Mouse (Mus musculus): Measurements from ENCODE around the gene Ldah. TPM values are rescaled to one million over a fixed set of nuclear protein-coding genes. Genes with fewer than 3 reads are reported as not detected.
A peak's percentile ranks its signal among the peaks of the same experiment; 100 is the strongest.

The Ldah gene
- polyA plus RNA-seq, 1 experiment from 2014 or later: 65.9 TPM

GRCm38 (mm10) chr12:8291157-8291853 is 83.4 kb downstream of the Ldah start:
- no peak overlapping the region for H3K4me3 ChIP-seq (ENCODE audit: low read depth, low read length)
- no peaks in the 10 kb centered on the region for H3K36me3 ChIP-seq (ENCODE audit: control insufficient read depth, insufficient read depth, low read length)
- H3K4me1 ChIP-seq (replicated peaks; ENCODE audit: control insufficient read depth, insufficient read depth, low read length): 0 out of 2 replicates have a peak, but pooled peaks cover 1% of the 10 kb centered on the region
- 0 out of 2 replicates have a peak, but pooled peaks have one; percentile 34 for ATAC-seq (replicated peaks; ENCODE audit: low FRiP score)
- H3K4me2 ChIP-seq (ENCODE audit: low read depth, low read length, severe bottlenecking): no peak overlapping the region
- peak; percentile 53 for DNase-seq (ENCODE audit: low spot score)
- no peaks in the 10 kb centered on the region; the same call in 1 of the 2 replicates for H3K9me3 ChIP-seq (ENCODE audit: control insufficient read depth, low read length)
- 61% methylated on average over 15 of the region's 15 CpGs for WGBS
- no peak overlapping the region for H3K9ac ChIP-seq (ENCODE audit: low read length)
- H3K27me3 ChIP-seq (ENCODE audit: control insufficient read depth, insufficient read depth, low read length): peaks cover 9% of the 10 kb centered on the region
- H3K27ac ChIP-seq (ENCODE audit: low read depth, low read length): no peak overlapping the region

DNA sequence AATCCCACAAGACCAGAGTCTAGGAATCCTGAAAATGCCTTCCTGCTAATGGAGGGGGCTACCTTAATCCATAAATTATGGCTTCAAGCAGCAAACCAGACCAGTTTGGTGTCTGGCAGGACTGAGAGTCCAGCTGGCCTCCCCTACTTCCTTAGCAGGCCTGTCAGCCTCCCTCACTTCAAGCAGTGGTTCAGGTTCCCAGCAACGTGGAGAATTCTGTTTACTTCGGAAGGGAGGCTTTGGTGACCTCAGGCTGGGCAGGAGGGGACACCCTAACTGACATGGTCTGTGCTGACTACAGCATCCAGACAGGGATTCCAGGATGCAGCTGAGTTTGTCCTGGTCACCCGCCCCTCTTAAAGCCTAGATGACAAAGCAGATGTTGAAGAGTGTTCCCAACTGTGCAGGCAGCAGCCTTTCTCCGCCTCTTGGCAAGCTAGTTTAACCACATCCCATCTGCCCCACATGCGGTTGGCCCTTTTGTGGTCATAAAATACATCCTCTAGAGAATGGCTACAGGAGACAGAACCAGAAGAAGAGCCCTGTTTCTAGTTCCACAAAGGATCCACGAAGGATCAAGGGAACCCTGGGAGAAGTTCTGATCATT is 87.5 kb downstream of the Ldah start:
- DNase-seq (ENCODE audit: low spot score): peak; percentile 41

GRCm38 (mm10) chr12:8296154-8296553 is 88.2 kb downstream of the Ldah start:
- Histone ChIP-seq H3K4me1 (replicated peaks; ENCODE audit: control insufficient read depth, insufficient read depth, low read length) (peaks cover 7% of the 10 kb centered on the region; the same call in 1 of the 2 replicates), H3K9me3 (ENCODE audit: control insufficient read depth, low read length) (no peaks in the 10 kb centered on the region), H3K27me3 (ENCODE audit: control insufficient read depth, insufficient read depth, low read length) (peaks cover 56% of the 10 kb centered on the region), H3K9ac (ENCODE audit: low read length) (no peak overlapping the region), H3K36me3 (ENCODE audit: control insufficient read depth, insufficient read depth, low read length) (no peaks in the 10 kb centered on the region), H3K4me3 (ENCODE audit: low read depth, low read length) (no peak overlapping the region), H3K4me2 (ENCODE audit: low read depth, low read length, severe bottlenecking) (no peak overlapping the region), H3K27ac (ENCODE audit: low read depth, low read length) (no peak overlapping the region)
- ATAC-seq (replicated peaks; ENCODE audit: low FRiP score) (no peak), DNase-seq (ENCODE audit: low spot score) (no peak)
- WGBS: 81% methylated on average over 2 of the region's 2 CpGs

More for the DNA sequence above, 87.5 kb downstream of the Ldah start:
- Histone ChIP-seq H3K4me3 (ENCODE audit: low read depth, low read length) (no peak overlapping the region), H3K9ac (ENCODE audit: low read length) (no peak overlapping the region), H3K36me3 (ENCODE audit: control insufficient read depth, insufficient read depth, low read length) (no peaks in the 10 kb centered on the region), H3K27me3 (ENCODE audit: control insufficient read depth, insufficient read depth, low read length) (peaks cover 48% of the 10 kb centered on the region), H3K27ac (ENCODE audit: low read depth, low read length) (no peak overlapping the region), H3K9me3 (ENCODE audit: control insufficient read depth, low read length) (no peaks in the 10 kb centered on the region), H3K4me2 (ENCODE audit: low read depth, low read length, severe bottlenecking) (no peak overlapping the region), H3K4me1 (replicated peaks; ENCODE audit: control insufficient read depth, insufficient read depth, low read length) (peaks cover 7% of the 10 kb centered on the region; the same call in 1 of the 2 replicates)
- ATAC-seq (replicated peaks; ENCODE audit: low FRiP score): no peak
- WGBS: 64% methylated on average over 6 of the region's 6 CpGs

GRCm38 (mm10) chr12:8297586-8298214 is 89.8 kb downstream of the Ldah start:
- ATAC-seq (replicated peaks; ENCODE audit: low FRiP score) (no peak; the same call in 1 of the 2 replicates), DNase-seq (ENCODE audit: low spot score) (peak; percentile 58)
- WGBS: 6% methylated on average over 34 of the region's 34 CpGs
- no peaks in the 10 kb centered on the region for H3K9me3 ChIP-seq (ENCODE audit: control insufficient read depth, low read length)
- no peaks in the 10 kb centered on the region for H3K36me3 ChIP-seq (ENCODE audit: control insufficient read depth, insufficient read depth, low read length)
- peaks cover 69% of the 10 kb centered on the region for H3K27me3 ChIP-seq (ENCODE audit: control insufficient read depth, insufficient read depth, low read length)
- no peak overlapping the region for H3K9ac ChIP-seq (ENCODE audit: low read length)
- H3K4me1 ChIP-seq (replicated peaks; ENCODE audit: control insufficient read depth, insufficient read depth, low read length): peaks cover 14% of the 10 kb centered on the region; the same call in 1 of the 2 replicates
- H3K4me2 ChIP-seq (ENCODE audit: low read depth, low read length, severe bottlenecking): peak overlapping the region; percentile 45
- no peak overlapping the region for H3K27ac ChIP-seq (ENCODE audit: low read depth, low read length)
- peak overlapping the region; percentile 26 for H3K4me3 ChIP-seq (ENCODE audit: low read depth, low read length)

GRCm38 (mm10) chr12:8298361-8299142 is 90.6 kb downstream of the Ldah start:
- H3K4me3 ChIP-seq (ENCODE audit: low read depth, low read length): peak overlapping the region; percentile 26
- no peak for ATAC-seq (replicated peaks; ENCODE audit: low FRiP score)
- 1% methylated on average over 82 of the region's 85 CpGs for WGBS
- peaks cover 14% of the 10 kb centered on the region; the same call in 1 of the 2 replicates for H3K4me1 ChIP-seq (replicated peaks; ENCODE audit: control insufficient read depth, insufficient read depth, low read length)
- no peaks in the 10 kb centered on the region for H3K36me3 ChIP-seq (ENCODE audit: control insufficient read depth, insufficient read depth, low read length)
- no peak overlapping the region for H3K27ac ChIP-seq (ENCODE audit: low read depth, low read length)
- H3K27me3 ChIP-seq (ENCODE audit: control insufficient read depth, insufficient read depth, low read length): peaks cover 78% of the 10 kb centered on the region
- no peaks in the 10 kb centered on the region for H3K9me3 ChIP-seq (ENCODE audit: control insufficient read depth, low read length)
- peak overlapping the region; percentile 45 for H3K4me2 ChIP-seq (ENCODE audit: low read depth, low read length, severe bottlenecking)
- H3K9ac ChIP-seq (ENCODE audit: low read length): no peak overlapping the region
- DNase-seq (ENCODE audit: low spot score): peak; percentile 70

- ATAC-seq (replicated peaks; ENCODE audit: low FRiP score) (no peak), DNase-seq (ENCODE audit: low spot score) (peak; percentile 62)
- H3K36me3 ChIP-seq (ENCODE audit: control insufficient read depth, insufficient read depth, low read length): no peaks in the 10 kb centered on the region
- peaks cover 85% of the 10 kb centered on the region for H3K27me3 ChIP-seq (ENCODE audit: control insufficient read depth, insufficient read depth, low read length)
- WGBS: 4% methylated on average over 34 of the region's 34 CpGs
- peaks cover 14% of the 10 kb centered on the region; the same call in 1 of the 2 replicates for H3K4me1 ChIP-seq (replicated peaks; ENCODE audit: control insufficient read depth, insufficient read depth, low read length)
- H3K4me2 ChIP-seq (ENCODE audit: low read depth, low read length, severe bottlenecking): no peak overlapping the region
- no peak overlapping the region for H3K9ac ChIP-seq (ENCODE audit: low read length)
- H3K9me3 ChIP-seq (ENCODE audit: control insufficient read depth, low read length): no peaks in the 10 kb centered on the region
- H3K27ac ChIP-seq (ENCODE audit: low read depth, low read length): no peak overlapping the region
- peak overlapping the region; percentile 4; the same call in 1 of the 2 replicates for H3K4me3 ChIP-seq (ENCODE audit: low read depth, low read length)
These were observed 91.5 kb downstream of the Ldah start for GRCm38 (mm10) chr12:8299143-8300110.

GRCm38 (mm10) chr12:8300111-8300480 is 92.2 kb downstream of the Ldah start:
- Histone ChIP-seq H3K9ac (ENCODE audit: low read length) (no peak overlapping the region), H3K4me1 (replicated peaks; ENCODE audit: control insufficient read depth, insufficient read depth, low read length) (peaks cover 14% of the 10 kb centered on the region; the same call in 1 of the 2 replicates), H3K27me3 (ENCODE audit: control insufficient read depth, insufficient read depth, low read length) (peaks cover 85% of the 10 kb centered on the region), H3K4me3 (ENCODE audit: low read depth, low read length) (no peak overlapping the region), H3K27ac (ENCODE audit: low read depth, low read length) (no peak overlapping the region), H3K4me2 (ENCODE audit: low read depth, low read length, severe bottlenecking) (no peak overlapping the region), H3K9me3 (ENCODE audit: control insufficient read depth, low read length) (no peaks in the 10 kb centered on the region), H3K36me3 (ENCODE audit: control insufficient read depth, insufficient read depth, low read length) (no peaks in the 10 kb centered on the region)
- DNase-seq (ENCODE audit: low spot score) (no peak), ATAC-seq (replicated peaks; ENCODE audit: low FRiP score) (no peak)
- WGBS: 8% methylated on average over 10 of the region's 10 CpGs
